Comparison of ENCODE assay signal across 7 mouse cellular contexts in the genomic region with DNA sequence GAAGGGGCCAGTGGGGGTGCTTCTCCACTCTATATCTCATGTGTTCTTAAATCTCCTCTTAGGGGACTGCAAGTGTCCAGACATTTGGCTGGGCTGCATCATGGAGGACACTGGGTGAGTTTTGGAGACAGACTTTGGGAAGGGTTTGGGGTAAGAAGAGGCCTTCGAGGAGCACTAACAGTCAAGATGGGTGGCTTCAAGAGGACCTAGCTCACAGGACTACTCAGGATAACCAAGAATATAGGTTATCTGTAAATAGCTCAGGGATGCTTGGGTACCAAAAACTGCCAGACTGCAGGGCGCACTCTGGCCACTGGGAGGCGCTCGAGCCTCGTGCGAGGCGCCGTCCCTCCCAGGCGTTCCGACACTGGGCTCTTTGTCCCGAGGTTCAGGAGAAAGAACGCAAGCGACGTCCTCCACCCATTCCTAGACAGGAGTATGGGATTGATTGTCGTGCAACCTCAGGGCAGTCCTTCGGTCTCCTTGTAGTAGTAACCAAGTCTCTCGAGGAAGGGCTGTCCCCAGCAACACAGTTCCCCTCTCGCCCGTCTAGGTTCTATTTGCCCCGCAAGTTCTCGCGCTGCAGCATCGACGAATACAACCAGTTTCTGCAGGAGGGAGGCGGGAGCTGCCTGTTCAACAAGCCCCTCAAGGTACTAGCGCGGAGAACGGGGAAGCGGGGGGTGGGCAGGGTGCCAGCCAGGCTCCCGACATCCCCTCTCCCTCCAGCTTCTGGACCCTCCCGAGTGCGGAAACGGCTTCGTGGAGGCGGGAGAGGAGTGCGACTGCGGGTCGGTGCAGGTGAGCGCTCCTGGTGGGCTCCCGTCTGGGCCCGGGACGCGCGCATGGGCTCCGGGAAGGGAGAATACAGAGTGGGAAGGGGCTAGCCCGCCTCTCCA. TPM values are rescaled to one million over a fixed set of nuclear protein-coding genes. Genes with fewer than 3 reads are reported as not detected.
DNase-seq lines count a peak whose midpoint lies in the region; ATAC-seq and TF ChIP-seq lines count a peak whose summit lies in the region.

No protein-coding gene starts in this region.

- no peaks in the 10 kb centered on the region for H3K36me3 ChIP-seq in intestine, embryonic 16.5 days (ENCODE audit: control insufficient read depth, insufficient read depth, low read length)
- no peaks in the 10 kb centered on the region for H3K36me3 ChIP-seq in midbrain, embryonic 11.5 days (ENCODE audit: control insufficient read depth, insufficient read depth, low read length)
- no peaks in the 10 kb centered on the region for H3K36me3 ChIP-seq in small intestine, adult 2 months (ENCODE audit: control insufficient read depth, insufficient read depth, low read length)

- peaks cover 27% of the 10 kb centered on the region for H3K4me1 ChIP-seq in intestine, embryonic 16.5 days (ENCODE audit: control insufficient read depth, insufficient read depth, low read length)
- H3K4me1 ChIP-seq in midbrain, embryonic 11.5 days (ENCODE audit: control insufficient read depth, insufficient read depth, low read length) = peaks cover 35% of the 10 kb centered on the region
- peaks cover 7% of the 10 kb centered on the region for H3K4me1 ChIP-seq in small intestine, adult 2 months (ENCODE audit: control insufficient read depth, insufficient read depth, insufficient read length, low read length)

- WGBS in intestine, embryonic 16.5 days = under 1% methylated on average over 46 of the region's 46 CpGs
- 0% methylated on average over 46 of the region's 46 CpGs for WGBS in midbrain, embryonic 11.5 days
- WGBS in small intestine, adult 2 months = under 1% methylated on average over 46 of the region's 46 CpGs

- H3K9ac ChIP-seq in intestine, embryonic 16.5 days (ENCODE audit: low read depth, low read length) = peak overlapping the region; percentile 77
- H3K9ac ChIP-seq in midbrain, embryonic 11.5 days (ENCODE audit: low read length) = peak overlapping the region; percentile 91

- TF ChIP-seq POLR2A in small intestine, adult 2 months (IDR thresholded peaks at IDR 0.05; ENCODE audit: low read depth, low read length) = no peak

- H3K4me2 ChIP-seq in intestine, embryonic 16.5 days (ENCODE audit: low read depth, low read length) = peak overlapping the region; percentile 99
- peak overlapping the region; percentile 98 for H3K4me2 ChIP-seq in midbrain, embryonic 11.5 days

- TF ChIP-seq CTCF in small intestine, adult 2 months (IDR thresholded peaks at IDR 0.05; ENCODE audit: extremely low read depth, insufficient read length, insufficient replicate concordance, low read depth, low read length) = peak; percentile 97

- H3K9me3 ChIP-seq in intestine, embryonic 16.5 days (ENCODE audit: control insufficient read depth, low read length) = no peaks in the 10 kb centered on the region
- no peaks in the 10 kb centered on the region for H3K9me3 ChIP-seq in midbrain, embryonic 11.5 days (ENCODE audit: control insufficient read depth, low read length)

- H3K27ac ChIP-seq in intestine, embryonic 16.5 days (ENCODE audit: low read length) = peak overlapping the region; percentile 77
- peak overlapping the region; percentile 67 for H3K27ac ChIP-seq in midbrain, embryonic 11.5 days (ENCODE audit: low read depth, low read length)
- no peak overlapping the region for H3K27ac ChIP-seq in small intestine, adult 2 months (ENCODE audit: insufficient read depth, low read depth, low read length)

- ATAC-seq in intestine, embryonic 16.5 days = peak; percentile 45
- ATAC-seq in midbrain, embryonic 11.5 days (ENCODE audit: low FRiP score) = peak; percentile 51

- peak; percentile 90 for DNase-seq in adrenal gland, postnatal 14 days
- peak; percentile 91 for DNase-seq in embryo, embryonic 11.5 days (ENCODE audit: low read depth, low spot score)
- DNase-seq in gastrocnemius, postnatal 36 days = peak; percentile 72 to 86
- DNase-seq in left cerebral cortex, postnatal 36 days (ENCODE audit: low spot score in 2 of 2) = peak; percentile 84 to 86
- peak; percentile 100 for DNase-seq in midbrain, embryonic 11.5 days (ENCODE audit: low spot score, missing footprints)

- peak overlapping the region; percentile 66 for H3K4me3 ChIP-seq in intestine, embryonic 16.5 days (ENCODE audit: low read length)
- peak overlapping the region; percentile 52 for H3K4me3 ChIP-seq in midbrain, embryonic 11.5 days (ENCODE audit: low read depth, low read length)
- peak overlapping the region; percentile 63 for H3K4me3 ChIP-seq in small intestine, adult 2 months (ENCODE audit: low read depth, low read length)

- intact Hi-C loops in gastrocnemius, postnatal 36 days (cut with DNase I) = loop anchor here (1.0 to 5.0 kb wide), 2 partner anchors 90 to 223 kb away; no protein-coding TSS in a partner anchor
- intact Hi-C loops in left cerebral cortex, postnatal 36 days (cut with DNase I) = loop anchor here (2.0 to 10.0 kb wide), 3 partner anchors 37 to 221 kb away; no protein-coding TSS in a partner anchor

- H3K27me3 ChIP-seq in intestine, embryonic 16.5 days (replicated peaks; ENCODE audit: control insufficient read depth, insufficient read depth, low read length) = no peaks in the 10 kb centered on the region
- H3K27me3 ChIP-seq in midbrain, embryonic 11.5 days (ENCODE audit: control insufficient read depth, insufficient read depth, low read length) = peaks cover 2% of the 10 kb centered on the region; the same call in 1 of the 2 replicates
- H3K27me3 ChIP-seq in small intestine, adult 2 months (ENCODE audit: control insufficient read depth, insufficient read depth, low read length) = no peaks in the 10 kb centered on the region

RNA-seq across cellular contexts. Expression of a gene that starts 12.7 kb away (rescaled TPM):
- total RNA-seq in adrenal gland, postnatal 14 days (2021) = 10.3 and 17.2 TPM in 2 replicates
- under 1 TPM; 0.32 to 0.79 TPM for total RNA-seq in gastrocnemius, postnatal 36 days (2021)
- polyA plus RNA-seq in intestine, embryonic 16.5 days (2015; fragmentation: Nextera tagmentation; extraction: Ambion mirVana) = 2.4 and 3.1 TPM in 2 replicates
- 100 to 1,000 TPM; 129 to 139 TPM for total RNA-seq in left cerebral cortex, postnatal 36 days (2021)
- polyA plus RNA-seq in midbrain, embryonic 11.5 days (2014; fragmentation: Nextera tagmentation; extraction: Ambion mirVana) = 13.6 and 13.8 TPM in 2 replicates
- 3.1 TPM in 2 replicates for polyA plus RNA-seq in small intestine, adult 2 months (2012; rRNA removed)

RNA-seq across cellular contexts. Expression of a gene that starts 45.5 kb away (rescaled TPM):
- 22.5 and 24.7 TPM in 2 replicates for total RNA-seq in adrenal gland, postnatal 14 days (2021)
- 1 to 10 TPM; 4.6 to 5.8 TPM for total RNA-seq in gastrocnemius, postnatal 36 days (2021)
- polyA plus RNA-seq in intestine, embryonic 16.5 days (2015; fragmentation: Nextera tagmentation; extraction: Ambion mirVana) = 24.9 and 26.2 TPM in 2 replicates
- 1 to 10 TPM; 6.0 to 7.5 TPM for total RNA-seq in left cerebral cortex, postnatal 36 days (2021)
- polyA plus RNA-seq in midbrain, embryonic 11.5 days (2014; fragmentation: Nextera tagmentation; extraction: Ambion mirVana) = 85.5 and 87.8 TPM in 2 replicates
- 0.70 and 1.4 TPM in 2 replicates for polyA plus RNA-seq in small intestine, adult 2 months (2012; rRNA removed)
